Mouse (Mus musculus) kidney, adult 18-20 months (tissue): ENCODE measurements at regions not wholly inside any gene's neighbourhood (a gene's known extent, or its start where the extent isn't known, plus 50 kb on each side); places are given as distances from the start of the nearest gene placed in this dataset.

Experiments used
- DNase-seq: peaks from one replicate; pipeline ENCODE4 v3.0.0; 2021

GRCm38 (mm10) chr8:34447880-34448830 is 336.6 kb upstream of the Gm10131 start:
- no peak for DNase-seq

GRCm38 (mm10) chr8:34442688-34443087 is 331.2 kb upstream of the Gm10131 start:
- no peak for DNase-seq

GRCm38 (mm10) chr8:34441756-34442155 is 330.2 kb upstream of the Gm10131 start:
- no peak for DNase-seq

GRCm38 (mm10) chr8:34440771-34441170 is 329.2 kb upstream of the Gm10131 start:
- peak; percentile 29 for DNase-seq

GRCm38 (mm10) chr8:34438771-34439170 is 327.2 kb upstream of the Gm10131 start:
- DNase-seq, result no peak

- DNase-seq, result no peak
Observed at GRCm38 (mm10) chr8:34431985-34432384, 320.4 kb upstream of the Gm10131 start.

- no peak for DNase-seq
Observed at GRCm38 (mm10) chr8:34429231-34429630, 317.7 kb upstream of the Gm10131 start.

GRCm38 (mm10) chr8:34401571-34401970 is 290.0 kb upstream of the Gm10131 start:
- no peak for DNase-seq

- no peak for DNase-seq
Observed at GRCm38 (mm10) chr8:34398914-34399813, 287.6 kb upstream of the Gm10131 start.

- DNase-seq, result no peak
Observed at GRCm38 (mm10) chr8:34397583-34398411, 286.3 kb upstream of the Gm10131 start.

GRCm38 (mm10) chr8:34397225-34397582 is 285.7 kb upstream of the Gm10131 start:
- no peak for DNase-seq

GRCm38 (mm10) chr8:34392981-34393828 is 281.7 kb upstream of the Gm10131 start:
- no peak for DNase-seq

- no peak for DNase-seq
Observed at GRCm38 (mm10) chr8:34392208-34392980, 280.9 kb upstream of the Gm10131 start.

- no peak for DNase-seq
Observed at GRCm38 (mm10) chr8:34385806-34386439, 274.4 kb upstream of the Gm10131 start.

- no peak for DNase-seq
Observed at GRCm38 (mm10) chr8:34380615-34381014, 269.1 kb upstream of the Gm10131 start.

- DNase-seq, result no peak
Observed at GRCm38 (mm10) chr8:34377154-34377553, 265.6 kb upstream of the Gm10131 start.

- no peak for DNase-seq
Observed at GRCm38 (mm10) chr8:34374242-34374641, 262.7 kb upstream of the Gm10131 start.

- no peak for DNase-seq
Observed at GRCm38 (mm10) chr8:34372666-34372980, 261.1 kb upstream of the Gm10131 start.

GRCm38 (mm10) chr8:34371973-34372665 is 260.6 kb upstream of the Gm10131 start:
- no peak for DNase-seq

GRCm38 (mm10) chr8:34371391-34371790 is 259.9 kb upstream of the Gm10131 start:
- DNase-seq, result no peak
